Mouse (Mus musculus): Measurements from ENCODE around the gene Igfbp4.
A peak's percentile ranks its signal among the peaks of the same experiment; 100 is the strongest.

Gene Igfbp4

GRCm38 (mm10) chr11:99041051-99041729, at the start of gene Igfbp4:
Gene Igfbp4, plus strand, starts transcription at chr11:99041244.
- peak; percentile 44 to 74 for DNase-seq (ENCODE audit: inconsistent age in 2 of 2, low spot score in 1 of 2)

- no peak for DNase-seq (ENCODE audit: inconsistent age in 2 of 2, low spot score in 1 of 2)
Observed at GRCm38 (mm10) chr11:98995987-98996386, 45.1 kb upstream of the Igfbp4 start.

DNA sequence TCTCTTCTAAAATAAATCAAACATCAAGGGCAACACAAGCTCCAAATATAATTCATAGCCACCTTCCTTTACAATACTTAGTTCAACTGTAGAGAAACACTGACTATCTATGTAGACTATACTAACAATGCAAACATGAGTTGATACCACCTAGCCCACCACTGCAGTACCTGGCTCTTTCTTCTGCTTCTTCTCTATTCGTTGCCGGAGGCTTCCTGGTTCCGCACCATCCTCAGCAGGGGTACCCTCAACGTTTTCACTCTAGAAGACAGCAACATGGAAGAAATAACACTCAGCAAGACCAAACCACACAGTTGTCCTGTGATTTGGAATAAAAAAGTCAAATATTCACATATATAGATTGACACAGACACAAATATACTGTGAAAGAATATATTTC, 43.4 kb upstream of the Igfbp4 start:
- DNase-seq (ENCODE audit: inconsistent age in 2 of 2, low spot score in 1 of 2) = no peak

DNA sequence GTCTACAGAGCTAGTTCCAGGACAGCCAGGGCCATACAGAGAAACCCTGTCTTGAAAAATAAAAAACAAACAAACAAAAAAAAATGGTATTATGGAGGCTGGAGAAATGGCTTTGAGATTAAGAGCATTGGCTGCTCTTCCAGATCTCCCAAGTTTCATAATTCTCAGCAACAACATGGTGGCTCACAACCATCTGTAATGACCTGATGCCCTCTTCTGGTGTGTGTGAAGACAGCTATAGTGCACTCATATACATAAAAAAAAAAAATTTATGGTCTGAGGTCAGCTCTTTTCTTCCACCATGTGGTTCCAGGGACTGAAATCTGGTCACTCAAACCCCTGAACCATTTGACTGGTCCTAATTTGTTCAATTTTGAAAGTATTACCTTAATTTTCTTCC, 42.3 kb upstream of the Igfbp4 start:
- no peak for DNase-seq (ENCODE audit: inconsistent age in 2 of 2, low spot score in 1 of 2)

- no peak for DNase-seq (ENCODE audit: inconsistent age in 2 of 2, low spot score in 1 of 2)
Observed at GRCm38 (mm10) chr11:98999243-98999642, 41.8 kb upstream of the Igfbp4 start.

DNA sequence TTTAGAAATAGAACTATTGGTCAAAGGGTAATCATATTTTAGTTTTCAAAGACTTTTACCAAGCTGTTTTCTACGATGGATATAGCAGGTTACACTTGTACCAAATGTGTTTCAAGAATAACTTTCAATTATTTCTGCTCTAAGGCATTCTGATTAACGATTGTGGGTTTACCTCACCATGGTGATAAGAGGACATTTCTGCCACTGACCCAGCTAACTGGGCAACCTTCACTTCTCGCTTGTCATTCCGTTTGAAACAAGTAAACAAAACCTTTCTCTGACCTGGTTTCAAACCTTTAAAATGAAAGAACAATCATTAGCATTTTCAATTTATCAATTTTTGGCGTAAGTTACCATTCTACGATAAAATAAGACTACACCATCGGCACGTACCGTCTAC, 34.3 kb upstream of the Igfbp4 start:
- DNase-seq (ENCODE audit: inconsistent age in 2 of 2, low spot score in 1 of 2) = no peak

GRCm38 (mm10) chr11:99010124-99010523, 30.9 kb upstream of the Igfbp4 start:
- DNase-seq (ENCODE audit: inconsistent age in 2 of 2, low spot score in 1 of 2) = no peak

GRCm38 (mm10) chr11:99010706-99011105, 30.3 kb upstream of the Igfbp4 start:
- DNase-seq (ENCODE audit: inconsistent age in 2 of 2, low spot score in 1 of 2) = no peak

GRCm38 (mm10) chr11:99013856-99014255, 27.2 kb upstream of the Igfbp4 start:
- DNase-seq (ENCODE audit: inconsistent age in 2 of 2, low spot score in 1 of 2) = no peak

DNA sequence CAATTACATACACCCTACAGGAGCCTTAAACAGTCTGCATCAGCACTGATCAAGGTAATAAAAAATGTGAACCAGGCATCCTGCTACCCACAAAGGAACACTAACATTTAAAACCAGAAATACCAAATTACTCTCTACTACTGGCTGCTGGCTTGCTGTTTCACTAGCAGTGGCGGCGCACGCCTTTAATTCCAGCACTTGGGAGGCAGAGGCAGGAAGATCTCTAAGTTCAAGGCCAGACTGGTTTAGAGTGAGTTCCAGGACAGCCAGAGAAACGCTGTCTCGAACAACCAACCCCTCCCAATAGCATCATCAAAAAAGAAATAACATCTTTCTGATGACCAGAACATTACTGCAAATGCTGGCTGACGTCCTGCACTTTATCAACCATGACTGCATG, 21.2 kb upstream of the Igfbp4 start:
- DNase-seq (ENCODE audit: inconsistent age in 2 of 2, low spot score in 1 of 2) = no peak

DNA sequence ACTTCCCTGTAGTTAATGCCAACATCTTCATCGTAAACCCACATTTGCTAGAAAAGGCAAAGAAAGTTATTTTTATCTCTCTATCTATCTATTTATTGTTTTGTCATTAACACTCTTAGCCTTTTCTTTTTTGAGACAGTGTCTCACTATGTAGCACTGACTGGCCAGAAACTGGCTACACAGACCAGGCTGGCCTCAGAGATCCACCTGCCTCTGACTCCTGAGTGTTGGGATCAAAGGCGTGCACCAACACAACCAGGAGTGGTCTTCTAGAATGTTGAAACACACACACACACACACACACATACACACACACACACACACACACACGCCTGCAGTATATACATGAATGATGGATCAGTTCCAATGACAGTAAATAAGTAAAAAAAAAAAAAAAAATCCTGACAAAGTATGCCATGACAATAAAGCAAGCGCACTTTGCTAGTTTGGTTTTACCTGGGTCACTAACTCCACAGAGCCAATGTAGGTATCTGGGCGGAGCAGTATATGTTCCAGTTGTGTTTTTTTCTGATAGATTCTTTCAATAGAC, 18.6 kb upstream of the Igfbp4 start:
- no peak for DNase-seq (ENCODE audit: inconsistent age in 2 of 2, low spot score in 1 of 2)

DNA sequence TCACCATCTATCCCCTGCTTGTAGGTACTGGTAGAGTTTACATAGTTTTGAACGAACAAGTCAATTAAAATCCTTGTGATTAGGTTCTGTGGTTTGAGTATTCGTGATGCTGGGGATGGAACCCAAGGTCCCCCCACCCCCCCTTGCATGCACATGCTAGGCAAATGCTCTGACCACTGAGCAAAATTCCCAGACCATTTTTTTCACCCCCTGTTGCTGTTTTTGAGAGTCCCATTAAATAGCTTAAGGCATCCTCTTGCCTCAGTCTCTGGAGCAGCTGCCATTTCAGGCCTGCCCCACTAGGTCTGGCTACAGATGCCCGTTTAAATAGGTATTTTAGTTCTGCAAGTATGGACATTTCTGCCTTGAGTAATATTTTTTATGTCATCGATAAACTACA, 17.9 kb upstream of the Igfbp4 start:
- DNase-seq (ENCODE audit: inconsistent age in 2 of 2, low spot score in 1 of 2) = no peak

DNA sequence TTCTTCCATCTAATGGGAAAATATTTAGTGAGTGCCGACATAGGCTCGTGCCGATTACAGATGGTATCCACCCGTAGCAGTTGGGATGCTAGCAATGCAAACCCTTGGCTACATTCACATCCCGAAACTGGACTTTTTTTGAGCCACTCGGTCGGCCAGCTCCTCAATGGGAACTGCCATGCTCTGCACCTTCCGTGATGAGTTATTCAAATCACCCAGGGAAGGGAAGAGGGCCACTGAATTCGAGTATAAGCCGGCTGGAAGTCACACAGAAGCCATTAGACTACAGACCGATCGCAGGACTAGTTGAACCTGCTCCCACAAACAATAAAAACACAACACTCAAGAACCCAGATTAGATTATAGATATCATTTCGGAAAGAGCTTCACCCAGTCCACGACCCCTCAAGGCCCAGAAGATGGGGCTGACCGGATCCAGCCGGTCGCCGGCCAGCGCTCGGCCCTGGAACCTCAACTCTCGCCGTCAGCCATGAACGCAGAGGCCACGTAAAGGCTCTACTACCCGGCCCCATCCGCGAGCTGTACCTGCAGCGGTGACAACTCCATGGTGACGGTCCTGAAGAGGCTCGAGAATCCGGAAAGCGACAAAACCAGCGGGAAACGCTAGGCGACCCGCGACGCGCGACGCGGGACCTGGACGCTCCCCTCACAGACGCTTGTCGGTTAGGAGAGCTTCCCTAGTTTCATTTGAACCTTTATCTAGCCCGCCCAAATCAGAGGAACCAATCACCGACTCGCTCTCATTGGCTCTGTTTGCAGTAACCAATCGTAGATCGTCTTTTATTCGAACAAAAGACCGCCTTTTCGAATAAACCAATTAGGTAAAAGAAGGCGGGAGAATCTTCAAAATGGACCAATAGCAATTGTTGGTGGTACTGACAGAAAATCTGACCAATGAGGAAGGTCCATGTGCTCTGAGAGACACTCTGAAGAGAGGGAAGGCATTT, 17.3 kb upstream of the Igfbp4 start, which contains the start of gene Top2a:
Gene Top2a, minus strand, starts transcription at position 690 of the 968 bp plus-strand sequence.
- DNase-seq (ENCODE audit: inconsistent age in 2 of 2, low spot score in 1 of 2) = peak; percentile 91 to 100

DNA sequence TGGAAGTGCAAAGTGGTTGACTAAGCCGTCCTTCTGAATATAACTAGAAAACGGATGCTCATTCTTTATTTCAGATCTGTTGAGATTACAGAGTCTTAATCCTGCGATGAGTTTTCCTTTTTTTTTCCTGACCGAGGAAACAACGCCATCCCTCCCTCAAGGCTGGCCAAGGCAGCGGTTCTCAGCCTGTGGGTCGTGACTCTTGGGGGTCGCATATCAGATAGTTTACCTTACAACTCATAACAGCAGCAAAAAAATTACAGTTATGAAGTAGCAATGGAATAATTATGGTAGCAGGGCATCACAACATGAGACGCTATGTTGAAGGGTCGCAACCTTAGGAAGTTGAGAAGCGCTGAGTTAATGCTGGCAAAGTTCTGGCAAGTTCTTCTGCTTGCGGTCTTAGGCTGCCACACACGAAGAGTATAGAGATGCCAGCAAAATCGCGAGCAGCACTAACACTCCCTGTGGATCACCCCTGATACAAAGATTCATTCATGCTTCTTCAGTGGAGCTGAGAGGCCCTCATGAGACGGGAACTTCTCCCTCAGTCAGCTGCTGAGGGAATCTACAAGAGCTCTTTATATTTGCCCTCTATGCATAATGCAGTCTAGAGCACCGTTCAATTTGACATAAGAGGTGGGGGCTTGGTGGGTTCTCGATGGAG, 16.4 kb upstream of the Igfbp4 start:
- DNase-seq (ENCODE audit: inconsistent age in 2 of 2, low spot score in 1 of 2) = no peak

DNA sequence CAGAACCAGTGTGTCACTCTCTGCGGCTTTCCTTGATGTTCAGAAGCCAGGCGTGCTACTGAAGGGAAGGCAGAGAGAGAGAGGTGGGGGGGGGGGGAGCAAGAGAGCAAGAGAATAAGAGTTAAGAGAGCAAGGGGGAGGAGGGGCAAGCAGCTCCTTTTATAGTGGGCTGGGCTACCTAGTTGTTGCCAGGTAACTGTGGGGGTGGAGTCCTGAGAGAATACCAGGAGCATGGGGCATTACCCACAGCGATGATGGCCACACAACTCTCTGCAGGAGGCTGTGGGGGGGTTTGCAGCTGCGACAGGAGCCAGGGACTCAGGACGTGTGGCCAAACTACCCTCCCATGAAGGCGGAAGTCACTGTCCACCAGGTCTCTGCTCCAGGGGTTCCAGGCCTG, 15.2 kb upstream of the Igfbp4 start:
- no peak for DNase-seq (ENCODE audit: inconsistent age in 2 of 2, low spot score in 1 of 2)

GRCm38 (mm10) chr11:99026899-99027440, 14.1 kb upstream of the Igfbp4 start:
- DNase-seq (ENCODE audit: inconsistent age in 2 of 2, low spot score in 1 of 2) = no peak

DNA sequence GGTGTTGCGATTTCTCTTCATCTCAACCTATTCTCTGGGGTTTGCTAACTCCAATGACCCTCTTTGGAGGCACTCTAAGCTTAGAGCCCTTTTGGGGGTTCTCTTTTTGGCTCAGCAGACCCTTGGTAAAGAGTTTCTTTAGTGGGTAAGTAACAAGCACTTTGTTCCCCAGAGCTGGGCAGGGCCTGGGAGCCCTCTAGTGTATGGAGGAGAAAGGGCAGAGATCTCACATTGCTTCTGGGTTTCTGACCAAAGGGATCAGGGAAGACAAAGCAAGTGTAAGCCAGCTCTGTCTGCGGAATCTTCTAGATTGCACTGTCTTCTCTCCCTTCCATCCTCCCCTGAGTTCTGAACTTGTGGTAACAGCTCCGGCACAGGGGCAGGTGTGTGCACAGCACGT, 5.7 kb upstream of the Igfbp4 start:
- DNase-seq (ENCODE audit: inconsistent age in 2 of 2, low spot score in 1 of 2) = no peak

DNA sequence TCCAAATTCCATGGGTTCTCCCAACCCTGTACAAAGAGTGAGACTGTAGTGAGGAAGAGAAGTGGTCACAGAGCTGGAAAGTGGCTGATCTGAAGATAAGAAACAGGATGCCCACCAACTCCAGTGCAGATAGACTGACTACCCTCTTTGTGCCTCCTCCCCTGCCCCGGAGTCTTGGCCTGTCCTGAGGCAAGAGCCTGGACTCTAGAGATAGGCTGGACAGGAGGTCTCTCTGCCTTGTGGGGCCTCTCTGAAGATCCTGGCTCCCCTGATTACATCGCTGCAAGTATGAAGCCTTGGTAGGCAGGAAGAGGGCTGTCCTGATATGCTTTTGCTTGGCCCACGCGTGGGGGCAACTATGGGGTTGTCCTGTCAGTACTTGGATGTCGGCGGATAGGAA, 4.8 kb upstream of the Igfbp4 start:
- no peak for DNase-seq (ENCODE audit: inconsistent age in 2 of 2, low spot score in 1 of 2)

DNA sequence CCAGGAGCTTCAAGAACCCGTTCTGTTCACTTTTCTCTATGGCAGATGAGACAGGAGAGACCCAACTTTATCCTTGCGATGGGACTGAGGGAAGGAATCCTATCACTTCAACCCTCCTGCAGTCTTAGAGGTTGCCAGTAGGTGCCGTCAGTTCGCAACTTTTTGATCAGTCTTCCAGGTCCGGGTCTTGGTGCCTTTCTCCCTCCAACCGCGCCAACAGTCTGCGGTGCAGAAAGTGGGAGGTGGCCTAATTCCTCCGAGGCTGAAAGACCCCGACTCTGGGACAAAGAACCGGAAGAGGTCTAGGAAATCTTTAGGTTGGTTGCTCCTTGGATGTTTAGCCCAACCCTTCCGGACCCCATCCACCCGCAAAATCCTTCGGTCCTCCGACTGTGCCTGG, 1.3 kb upstream of the Igfbp4 start:
- DNase-seq (ENCODE audit: inconsistent age in 2 of 2, low spot score in 1 of 2) = peak; percentile 78 to 93

DNA sequence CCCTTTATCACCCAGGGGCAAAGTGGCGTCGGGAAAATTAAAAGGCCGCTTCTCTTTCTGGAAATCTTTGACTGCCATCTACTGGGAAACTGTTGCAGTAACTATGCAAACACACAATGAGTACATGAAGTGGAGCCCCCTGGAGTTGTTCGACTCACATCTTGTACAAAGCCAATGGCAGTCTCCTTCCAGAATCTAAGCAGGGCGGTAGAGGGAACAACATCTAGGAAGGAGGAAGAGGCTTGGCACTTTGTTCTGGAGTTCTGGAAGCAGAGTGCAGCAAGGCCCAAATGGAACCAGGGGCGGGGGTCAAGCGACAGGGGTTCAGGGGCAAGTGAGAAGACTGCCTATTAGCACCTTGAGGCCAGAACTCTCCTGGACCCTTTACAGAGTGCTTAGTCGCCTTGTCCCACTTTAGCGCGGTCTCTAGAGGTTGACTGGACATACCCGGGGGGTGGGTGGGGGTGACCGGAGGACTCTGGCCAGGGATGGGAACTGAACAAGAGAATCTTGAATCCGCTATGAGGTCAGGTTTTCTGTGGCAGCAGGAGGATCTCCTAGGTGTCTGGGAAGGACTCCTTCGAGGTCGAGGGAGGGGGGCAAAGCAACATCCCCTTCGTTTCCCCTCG, 584 bp upstream of the Igfbp4 start:
- DNase-seq (ENCODE audit: inconsistent age in 2 of 2, low spot score in 1 of 2) = peak in 1 of 2 experiments; percentile 79

All from adrenal gland, adult (tissue).